Mouse (Mus musculus) gastrocnemius, adult 8-10 months (tissue): ENCODE measurements around the gene Ptma. TPM values are rescaled to one million over a fixed set of nuclear protein-coding genes. Genes with fewer than 3 reads are reported as not detected.
A peak's percentile ranks its signal among the peaks of the same experiment; 100 is the strongest.
"Not testable (repeated sequence)": the region's sequence is repeated elsewhere in the genome, so short reads cannot be mapped to it uniquely, and the experiment has no call there.

Experiments used
- DNase-seq, 2 experiments: peaks; one replicate each; pipeline ENCODE4 v3.0.0; 2022; ENCODE audit warnings: low spot score in 2 of 2
- total RNA-seq, 4 experiments: library from RNA; stranded (reverse); gene quantifications; 2 replicates each; pipeline ENCODE4 v1.2.4; 2022

The Ptma gene
- total RNA-seq, 4 experiments from 2014 or later = 50.9 to 76.9 (median 67.7) TPM

- DNase-seq = not testable (repeated sequence)
These were observed 13.1 kb downstream of the Ptma start for GRCm38 (mm10) chr1:86539583-86539982.

DNA sequence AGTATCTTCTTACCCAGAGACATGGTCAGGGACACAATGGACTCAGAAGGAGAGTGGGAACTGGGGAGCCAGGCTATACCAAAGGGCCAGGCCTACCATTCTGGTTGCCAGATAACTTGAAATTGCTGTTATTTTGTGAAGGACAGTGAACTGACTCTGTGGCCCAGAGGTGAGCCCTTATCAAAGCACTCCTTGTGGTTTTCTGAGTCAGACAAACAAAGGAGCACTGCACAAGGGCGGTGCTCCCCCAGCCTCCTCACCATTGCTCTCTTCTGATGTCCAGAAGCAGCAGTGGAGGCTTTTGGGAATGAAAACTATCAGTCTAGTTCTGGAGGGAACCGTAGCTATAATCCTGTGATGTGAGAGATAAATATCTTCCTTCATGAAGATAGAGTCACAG is 16.1 kb downstream of the Ptma start:
- no peak for DNase-seq

DNA sequence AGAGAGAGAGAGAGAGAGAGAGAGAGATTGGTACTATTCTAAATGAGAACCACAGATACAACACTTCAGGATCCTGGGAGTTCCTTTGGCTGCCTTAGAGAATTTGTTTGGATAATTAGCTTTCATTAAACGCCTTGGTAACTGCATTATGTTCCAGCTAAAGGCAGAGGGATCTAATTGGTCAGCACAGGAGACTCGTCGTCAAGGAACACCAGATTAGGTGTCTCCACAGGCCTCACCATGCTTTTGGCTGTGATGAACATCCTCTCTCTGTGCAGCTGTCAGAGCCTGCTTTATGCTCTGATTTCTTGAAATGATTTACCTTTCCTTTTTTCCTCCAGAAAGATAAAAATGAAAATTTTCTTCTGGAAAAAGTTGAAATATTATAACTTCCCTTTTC is 20.3 kb downstream of the Ptma start:
- DNase-seq = no peak

GRCm38 (mm10) chr1:86551299-86551698 is 24.8 kb downstream of the Ptma start:
- DNase-seq = no peak

DNA sequence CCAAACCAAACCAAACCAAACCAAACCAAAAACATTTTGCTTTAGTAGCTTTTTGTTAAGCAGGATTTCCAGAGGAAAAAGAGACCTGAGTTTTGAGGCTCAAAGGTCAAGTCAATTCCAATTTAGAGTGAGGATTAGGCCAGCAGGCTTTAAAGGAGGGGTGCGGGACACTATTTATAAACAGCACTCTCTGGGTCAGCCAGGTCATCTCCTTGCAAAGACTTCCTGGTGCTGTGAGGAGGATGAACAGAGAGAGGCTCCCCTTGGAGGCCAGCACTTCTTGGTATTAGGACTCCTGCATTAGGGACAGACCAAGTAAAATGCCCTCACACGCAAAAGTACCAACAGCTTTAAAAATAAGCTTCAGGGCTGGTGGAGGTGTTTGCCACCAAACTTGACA is 25.4 kb downstream of the Ptma start:
- DNase-seq = no peak

- DNase-seq = no peak
These were observed 29.1 kb downstream of the Ptma start for GRCm38 (mm10) chr1:86555665-86556064.

DNA sequence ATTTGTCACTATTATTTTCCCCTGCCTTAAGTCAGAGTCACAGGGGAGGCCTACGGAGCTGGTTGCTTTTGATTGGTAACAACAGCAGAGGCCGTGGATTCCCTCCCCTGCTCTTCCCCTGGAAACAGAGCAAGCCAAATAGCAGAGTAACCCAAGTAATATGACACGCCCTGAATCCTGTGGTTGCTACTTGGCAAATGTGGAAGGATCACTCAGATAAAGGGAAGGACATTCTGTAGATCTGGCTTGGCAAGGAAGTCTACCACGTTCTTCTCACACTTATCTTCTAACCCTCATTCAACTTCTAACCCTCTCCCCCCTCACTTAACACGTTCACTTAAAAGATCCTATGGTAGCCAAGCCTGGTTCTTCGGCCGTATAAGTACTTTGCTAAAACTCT is 31.3 kb downstream of the Ptma start:
- peak; percentile 8 to 20 for DNase-seq

DNA sequence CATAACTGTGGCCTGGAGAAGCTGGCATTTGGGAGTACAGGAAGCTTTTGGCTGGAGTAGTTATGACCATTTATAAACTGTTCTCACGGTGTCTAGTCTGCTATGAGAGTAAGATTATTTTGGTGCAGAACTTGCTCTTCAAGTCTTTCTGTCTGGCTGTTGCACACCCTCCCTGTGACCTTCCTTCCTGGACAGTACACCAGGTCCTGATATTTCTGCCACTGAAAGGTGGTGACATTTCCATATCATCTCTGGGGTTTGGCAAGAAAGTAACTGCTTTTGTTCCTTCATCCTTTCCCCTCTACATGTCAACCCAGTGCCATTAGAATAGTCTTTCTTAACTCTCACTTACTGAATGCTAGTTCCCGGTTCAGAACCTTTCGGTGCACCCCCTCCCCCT is 32.7 kb downstream of the Ptma start:
- DNase-seq = no peak

GRCm38 (mm10) chr1:86562663-86563062 is 36.1 kb downstream of the Ptma start:
- no peak for DNase-seq

GRCm38 (mm10) chr1:86568409-86568808 is 41.9 kb downstream of the Ptma start:
- no peak for DNase-seq

- DNase-seq = no peak
These were observed 42.9 kb downstream of the Ptma start for GRCm38 (mm10) chr1:86569292-86569860.

GRCm38 (mm10) chr1:86571381-86571780 is 44.9 kb downstream of the Ptma start:
- DNase-seq = no peak

- no peak for DNase-seq
These were observed 45.4 kb downstream of the Ptma start for GRCm38 (mm10) chr1:86571941-86572340.

Other genes with a start within 250 kb of the Ptma start
- not detected for gene B3gnt7, start 223.9 kb upstream of the Ptma start, total RNA-seq
- gene Ncl, start 167.3 kb upstream of the Ptma start, total RNA-seq = 100 to 1,000 TPM in 2 of 4 experiments, 10 to 100 TPM in 2; 86.8 to 116 (median 104) TPM
- gene Nmur1, start 100.5 kb upstream of the Ptma start, total RNA-seq = not detected
- not detected for gene Tex44, start 100.4 kb upstream of the Ptma start, total RNA-seq
- 10 to 100 TPM; 24.5 to 33.4 (median 26.8) TPM for gene Pde6d, start 55.9 kb downstream of the Ptma start, total RNA-seq
- gene Cops7b, start 56.2 kb downstream of the Ptma start, total RNA-seq = 10 to 100 TPM in 3 of 4 experiments, 1 to 10 TPM in 1; 9.6 to 10.5 (median 10.3) TPM
- under 1 TPM; 0.38 to 0.92 (median 0.48) TPM for gene Nppc, start 143.8 kb downstream of the Ptma start, total RNA-seq
- gene Dis3l2, start 177.1 kb downstream of the Ptma start, total RNA-seq = 10 to 100 TPM; 11.8 to 13.5 (median 13.4) TPM